Mouse (Mus musculus) activated CD4-positive, CD25-positive, alpha-beta regulatory T cell (primary cell): Measurements from ENCODE around the gene Spata45. TPM values are rescaled to one million over a fixed set of nuclear protein-coding genes. Genes with fewer than 3 reads are reported as not detected.

Source experiments
- polyA plus RNA-seq, 2 experiments: library from polyadenylated mRNA; unstranded; fragments of 100-300 nt; shearing (Covaris generic); gene quantifications; one replicate each; pipeline ENCODE4 v1.2.1; 2017

The Spata45 gene
- not detected for polyA plus RNA-seq

GRCm38 (mm10) chr1:191036554-191037334 is at the start of gene Spata45:
Spata45 (plus strand) TSS chr1:191036639.

GRCm38 (mm10) chr1:191026021-191026713 is 10.3 kb upstream of the Spata45 start, which contains the start of gene Flvcr1:
Flvcr1 (minus strand) TSS chr1:191026158.

GRCm38 (mm10) chr1:191062781-191063485 is 26.5 kb downstream of the Spata45 start, which contains the start of the genes Tatdn3 and Nsl1:
Tatdn3 (minus strand) TSS chr1:191062932.
Nsl1 (plus strand) TSS chr1:191063012.

Other genes with a start within 250 kb of the Spata45 start
- gene Rps6kc1, start 124.9 kb upstream of the Spata45 start, polyA plus RNA-seq: 1 to 10 TPM; 4.7 to 5.6 TPM
- gene Angel2, start 111.5 kb upstream of the Spata45 start, polyA plus RNA-seq: 10 to 100 TPM; 65.9 to 73.0 TPM
- under 1 TPM; 0.23 to 0.49 TPM for gene Vash2, start 57.3 kb upstream of the Spata45 start, polyA plus RNA-seq
- gene Flvcr1, start 10.5 kb upstream of the Spata45 start, polyA plus RNA-seq: 10 to 100 TPM; 13.6 to 18.1 TPM
- 10 to 100 TPM in 1 of 2 experiments, 1 to 10 TPM in 1; 8.8 to 12.2 TPM for gene Tatdn3, start 26.3 kb downstream of the Spata45 start, polyA plus RNA-seq
- gene Nsl1, start 26.4 kb downstream of the Spata45 start, polyA plus RNA-seq: 1 to 10 TPM; 2.4 to 4.2 TPM
- gene Batf3, start 61.2 kb downstream of the Spata45 start, polyA plus RNA-seq: 1 to 10 TPM in 1 of 2 experiments, under 1 TPM in 1; 0.41 to 2.4 TPM
- not detected for gene Fam71a, start 128.2 kb downstream of the Spata45 start, polyA plus RNA-seq
- gene Atf3, start 181.4 kb downstream of the Spata45 start, polyA plus RNA-seq: not detected